Mouse (Mus musculus) stomach, embryonic 16.5 days (tissue): ENCODE measurements at regions not wholly inside any gene's neighbourhood (a gene's known extent, or its start where the extent isn't known, plus 50 kb on each side); places are given as distances from the start of the nearest gene placed in this dataset.
"Not testable (repeated sequence)": the region's sequence is repeated elsewhere in the genome, so short reads cannot be mapped to it uniquely, and the experiment has no call there.

Experiments used
- ATAC-seq: fragments of 200-750 bp; cut with Nextera tagmentation; 2 replicates; pipeline ENCODE4 v1.8.0; 2017; ENCODE audit warnings: moderate number of reproducible peaks, moderate TSS enrichment; ENCODE audit not compliant: insufficient read depth, low FRiP score
- H3K27ac ChIP-seq: fragments of 300-500 bp; sonication (generic); 2 replicates; pipeline ENCODE4 v1.5.1; 2014; ENCODE audit warnings: low read length
- H3K27me3 ChIP-seq: fragments of 300-500 bp; sonication (generic); 2 replicates; pipeline ENCODE4 v1.6.1; 2014; ENCODE audit warnings: low read length, control low read depth, mixed read lengths; ENCODE audit not compliant: control insufficient read depth, insufficient read depth
- H3K36me3 ChIP-seq: fragments of 300-500 bp; sonication (generic); 2 replicates; pipeline ENCODE4 v1.6.1; 2014; ENCODE audit warnings: low read length; ENCODE audit not compliant: control insufficient read depth, insufficient read depth
- H3K4me1 ChIP-seq: fragments of 300-500 bp; sonication (generic); 2 replicates; pipeline ENCODE4 v1.6.1; 2014; ENCODE audit warnings: low read length, control low read depth, mixed read lengths; ENCODE audit not compliant: control insufficient read depth, insufficient read depth
- H3K4me2 ChIP-seq: fragments of 300-500 bp; sonication (generic); 2 replicates; pipeline ENCODE4 v1.6.1; 2014; ENCODE audit warnings: low read depth, low read length, mixed read lengths
- H3K4me3 ChIP-seq: fragments of 300-500 bp; sonication (generic); replicated peaks from 2 replicates; pipeline ENCODE4 v1.5.1; 2014; ENCODE audit warnings: mild to moderate bottlenecking, low read length
- H3K9ac ChIP-seq: fragments of 300-500 bp; sonication (generic); 2 replicates; pipeline ENCODE4 v1.6.1; 2014; ENCODE audit warnings: low read length
- H3K9me3 ChIP-seq: fragments of 300-500 bp; sonication (generic); replicated peaks from 2 replicates; pipeline ENCODE4 v1.6.1; 2016; ENCODE audit warnings: low read length, control low read depth; ENCODE audit not compliant: control insufficient read depth
- WGBS: fragments of 180-500 bp; shearing (Covaris S2); extraction: QIAGEN DNeasy Blood & Tissue Kit; methylation state at CpG from one replicate; pipeline ENCODE4 v1.1.7; 2014; 5-methylcytosine and 5-hydroxymethylcytosine counted together

DNA sequence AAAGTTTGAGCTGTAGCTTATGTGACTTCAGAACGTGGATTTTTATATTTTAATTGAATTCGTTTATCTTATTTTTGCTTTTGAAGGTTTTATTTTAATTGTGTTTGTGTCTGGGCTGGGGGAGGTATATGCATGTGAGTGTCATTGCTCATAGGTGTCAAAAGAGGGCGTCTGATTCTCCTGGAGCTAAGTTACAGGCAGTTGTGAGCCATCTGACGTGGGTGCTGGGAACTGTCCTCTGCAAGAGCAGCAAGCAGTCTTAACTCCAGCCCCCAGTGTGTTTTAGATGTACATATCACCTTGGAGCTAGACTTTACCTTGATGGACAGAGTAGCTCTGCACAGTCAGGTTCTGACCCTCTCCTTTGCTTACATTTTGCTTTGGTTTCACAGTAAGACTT is 79.0 kb upstream of the Tcf12 start:
- no peak for ATAC-seq
- H3K27ac ChIP-seq, result no peak overlapping the region
- H3K36me3 ChIP-seq, result no peaks in the 10 kb centered on the region
- H3K9ac ChIP-seq, result no peak overlapping the region
- H3K4me2 ChIP-seq, result no peak overlapping the region
- H3K4me3 ChIP-seq, result no peak overlapping the region
- no peaks in the 10 kb centered on the region for H3K27me3 ChIP-seq
- no peaks in the 10 kb centered on the region for H3K9me3 ChIP-seq
- WGBS, result 74% methylated on average over 4 of the region's 4 CpGs
- no peaks in the 10 kb centered on the region for H3K4me1 ChIP-seq

DNA sequence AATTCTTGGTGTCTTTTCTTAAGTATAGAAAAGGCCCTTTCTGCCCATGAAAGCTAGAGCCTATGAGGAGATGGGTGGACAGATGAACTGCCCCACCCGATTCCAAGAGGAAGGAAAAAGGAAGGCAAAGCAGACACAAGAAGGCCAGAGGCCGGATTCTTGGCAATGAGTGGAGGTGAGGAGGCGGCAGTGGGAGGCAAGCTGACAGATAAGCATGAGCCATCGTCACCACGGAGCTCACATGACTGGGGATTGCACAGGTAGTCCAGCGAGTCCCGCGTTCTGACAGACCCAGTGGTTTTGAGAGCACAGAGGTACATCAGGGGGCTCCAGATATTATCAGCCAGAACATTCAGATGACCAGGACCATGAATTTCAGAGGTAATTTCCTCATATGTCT is 79.4 kb upstream of the Tcf12 start:
- H3K36me3 ChIP-seq, result no peaks in the 10 kb centered on the region; the same call in 1 of the 2 replicates
- H3K27ac ChIP-seq, result no peak overlapping the region
- H3K4me3 ChIP-seq, result no peak overlapping the region
- H3K27me3 ChIP-seq, result no peaks in the 10 kb centered on the region
- H3K4me2 ChIP-seq, result no peak overlapping the region
- WGBS, result 91% methylated on average over 8 of the region's 8 CpGs
- ATAC-seq, result no peak
- H3K4me1 ChIP-seq, result no peaks in the 10 kb centered on the region
- H3K9ac ChIP-seq, result no peak overlapping the region
- H3K9me3 ChIP-seq, result no peaks in the 10 kb centered on the region

DNA sequence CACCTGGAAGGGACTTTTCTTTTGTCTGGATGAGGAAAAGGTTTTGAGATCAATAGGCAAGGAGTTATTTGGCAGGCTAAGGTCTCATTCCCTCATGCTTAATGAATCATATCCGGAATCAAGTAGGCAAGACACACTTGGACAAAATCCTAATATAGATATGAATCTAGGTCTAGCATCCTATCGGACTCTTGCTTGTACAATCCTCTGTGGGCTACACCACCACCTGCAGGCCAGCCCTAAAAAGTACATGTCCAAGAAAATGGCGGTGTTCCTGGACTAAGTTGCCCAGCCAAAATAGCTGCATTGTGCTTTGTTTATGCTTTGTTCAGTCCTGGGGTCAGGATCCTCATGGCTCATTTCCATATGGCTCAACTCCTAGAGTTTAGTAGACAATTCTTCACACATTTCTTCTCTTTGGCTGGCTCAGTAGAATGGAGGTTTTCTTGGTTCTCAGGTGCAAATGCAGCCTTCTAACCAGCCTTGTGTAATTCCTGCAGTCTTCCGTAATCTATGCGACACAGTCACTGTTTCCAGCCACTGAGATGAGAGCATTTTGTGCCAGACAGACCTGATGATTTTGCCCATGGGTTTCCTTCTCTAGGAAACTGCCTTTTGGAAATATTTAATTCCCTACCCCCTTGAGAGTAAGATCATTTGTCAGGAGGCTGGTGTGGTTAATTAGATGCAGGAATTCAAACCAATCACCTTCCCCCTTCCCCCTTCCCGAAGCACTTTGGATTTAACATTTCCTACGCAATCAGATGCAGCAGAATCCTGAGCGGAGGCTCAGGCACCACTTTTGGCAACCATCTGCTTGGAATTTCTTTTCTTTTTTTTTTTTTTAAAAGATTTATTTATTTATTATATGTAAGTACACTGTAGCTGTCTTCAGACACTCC is 80.6 kb upstream of the Tcf12 start:
- H3K4me2 ChIP-seq, result no peak overlapping the region
- no peaks in the 10 kb centered on the region for H3K27me3 ChIP-seq
- no peak overlapping the region for H3K9ac ChIP-seq
- H3K4me1 ChIP-seq, result no peaks in the 10 kb centered on the region
- no peak for ATAC-seq
- H3K9me3 ChIP-seq, result no peaks in the 10 kb centered on the region
- no peak overlapping the region for H3K27ac ChIP-seq
- no peaks in the 10 kb centered on the region; the same call in 1 of the 2 replicates for H3K36me3 ChIP-seq
- 54% methylated on average over 8 of the region's 8 CpGs for WGBS
- H3K4me3 ChIP-seq, result no peak overlapping the region

DNA sequence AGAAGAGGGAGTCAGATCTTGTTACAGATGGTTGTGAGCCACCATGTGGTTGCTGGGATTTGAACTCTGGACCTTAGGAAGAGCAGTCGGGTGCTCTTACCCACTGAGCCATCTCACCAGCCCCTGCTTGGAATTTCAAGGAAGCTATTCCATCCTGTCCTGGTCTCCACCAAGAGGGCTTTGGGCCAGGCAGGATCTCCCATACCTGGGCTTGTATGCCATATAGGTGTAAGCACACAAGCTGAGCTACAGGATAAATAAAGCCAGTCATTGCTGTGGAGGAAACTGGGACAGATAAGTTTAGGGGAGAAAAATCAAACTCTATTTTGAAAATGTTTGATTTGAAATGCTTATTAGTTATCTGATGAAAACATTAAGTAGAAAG is 81.3 kb upstream of the Tcf12 start:
- 69% methylated on average over 1 of the region's 1 CpGs for WGBS
- ATAC-seq, H3K4me1 ChIP-seq, H3K27ac ChIP-seq, H3K9ac ChIP-seq, H3K9me3 ChIP-seq, H3K4me3 ChIP-seq, H3K36me3 ChIP-seq, H3K4me2 ChIP-seq, H3K27me3 ChIP-seq: not testable (repeated sequence)

DNA sequence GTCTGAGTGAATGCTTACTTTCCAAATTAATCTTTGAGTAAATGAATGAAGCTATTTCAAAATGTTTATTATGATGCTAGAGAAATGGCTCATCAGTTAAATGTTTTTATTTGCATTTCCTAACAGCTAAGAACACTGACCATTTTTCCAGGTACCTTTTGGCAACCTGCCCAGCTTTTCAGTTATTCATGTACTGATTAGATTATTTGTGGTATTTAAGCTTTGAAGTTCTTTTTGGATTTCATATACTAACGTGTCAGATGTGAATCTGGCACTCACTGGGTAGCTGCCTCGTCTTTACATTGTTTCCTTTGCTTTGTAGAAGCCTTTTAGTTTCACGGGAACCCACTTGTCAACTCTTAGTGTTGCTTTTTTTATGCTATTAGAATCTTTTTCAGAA is 79.3 kb upstream of the Zfp280d start:
- Histone ChIP-seq H3K4me1 (no peaks in the 10 kb centered on the region), H3K27me3 (no peaks in the 10 kb centered on the region), H3K36me3 (no peaks in the 10 kb centered on the region; the same call in 1 of the 2 replicates), H3K9ac (no peak overlapping the region), H3K4me3 (no peak overlapping the region), H3K27ac (no peak overlapping the region), H3K4me2 (no peak overlapping the region), H3K9me3 (no peaks in the 10 kb centered on the region)
- 47% methylated on average over 3 of the region's 3 CpGs for WGBS
- no peak for ATAC-seq

DNA sequence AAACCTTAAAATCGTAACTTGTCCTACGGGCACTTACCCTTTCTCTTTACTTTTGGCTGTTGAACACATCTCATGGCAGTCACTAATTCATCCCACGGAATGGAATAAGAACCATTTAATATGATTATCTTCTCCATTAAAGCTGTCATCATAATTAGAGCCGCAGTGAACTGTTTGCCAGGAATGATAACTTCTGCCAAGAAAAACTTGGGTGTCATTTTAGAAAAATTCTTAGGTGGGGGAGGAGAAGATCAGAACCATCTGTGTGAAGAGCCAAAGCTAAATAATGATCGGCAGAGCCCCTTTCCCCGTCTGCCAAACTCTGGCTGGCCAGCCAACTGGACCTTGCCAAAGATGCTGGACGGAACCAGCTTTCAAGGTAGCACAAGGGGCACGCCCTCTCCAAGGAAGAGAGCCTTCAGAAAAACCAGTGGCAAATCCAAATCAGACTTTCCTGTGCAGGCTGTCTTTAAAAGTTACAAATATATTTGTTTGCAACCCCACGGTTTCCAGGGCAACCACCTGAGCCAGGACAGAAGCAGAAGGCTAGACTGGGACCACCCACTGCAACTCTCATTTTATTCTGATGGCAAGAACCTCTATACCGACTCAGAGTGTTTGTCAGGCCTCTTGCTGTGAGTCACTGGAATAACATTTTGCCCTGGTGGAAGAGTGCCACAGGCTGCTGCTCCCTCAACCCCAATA is 77.9 kb upstream of the Zfp280d start:
- ATAC-seq, result no peak
- Histone ChIP-seq H3K9ac (no peak overlapping the region), H3K27ac (no peak overlapping the region), H3K4me3 (no peak overlapping the region), H3K4me1 (no peaks in the 10 kb centered on the region), H3K27me3 (no peaks in the 10 kb centered on the region), H3K9me3 (no peaks in the 10 kb centered on the region), H3K36me3 (no peaks in the 10 kb centered on the region; the same call in 1 of the 2 replicates), H3K4me2 (no peak overlapping the region)
- 63% methylated on average over 10 of the region's 10 CpGs for WGBS

DNA sequence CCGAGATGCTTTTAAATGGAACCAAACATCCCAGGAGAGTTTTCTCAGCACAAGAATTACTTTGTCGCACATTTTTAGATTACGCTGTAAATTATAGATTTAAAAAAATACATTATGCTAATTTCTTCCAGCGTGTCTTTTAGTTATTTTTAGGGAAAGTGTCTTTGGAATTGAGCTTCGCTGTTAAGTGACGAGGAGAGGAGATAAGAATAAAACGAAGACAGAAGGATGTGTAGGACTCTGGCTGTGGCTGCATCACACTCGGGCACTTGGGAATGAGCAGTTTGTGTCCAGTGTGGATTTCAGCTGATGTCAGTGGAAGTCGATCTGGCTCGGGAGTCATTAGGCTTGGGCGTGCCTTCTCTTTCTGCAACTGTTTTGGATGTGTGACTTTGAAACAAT is 77.3 kb upstream of the Zfp280d start:
- Histone ChIP-seq H3K9me3 (no peaks in the 10 kb centered on the region), H3K9ac (no peak overlapping the region), H3K4me2 (no peak overlapping the region), H3K4me1 (no peaks in the 10 kb centered on the region), H3K27ac (no peak overlapping the region), H3K36me3 (no peaks in the 10 kb centered on the region; the same call in 1 of the 2 replicates), H3K27me3 (no peaks in the 10 kb centered on the region), H3K4me3 (no peak overlapping the region)
- 73% methylated on average over 11 of the region's 11 CpGs for WGBS
- no peak for ATAC-seq

DNA sequence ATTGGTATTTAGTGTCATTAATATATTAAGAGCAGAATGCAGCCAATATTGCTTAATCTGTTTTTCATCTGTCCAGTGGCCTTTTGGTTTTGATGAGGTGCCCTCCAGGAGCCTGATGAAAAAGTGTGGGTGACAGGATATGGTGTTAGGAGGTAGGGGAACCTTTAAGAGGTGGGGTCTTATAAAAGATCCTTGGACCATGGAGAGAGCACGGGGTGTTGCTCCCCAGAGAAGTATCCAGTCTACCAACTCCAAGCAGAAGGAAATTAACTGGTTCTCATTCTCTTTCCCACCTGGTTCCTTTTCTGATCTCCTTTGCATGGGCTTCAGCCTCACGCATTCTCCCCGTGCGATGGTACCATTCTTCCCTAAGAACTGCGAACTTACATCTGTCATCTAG is 75.7 kb upstream of the Zfp280d start:
- H3K27me3 ChIP-seq, result no peaks in the 10 kb centered on the region
- H3K4me3 ChIP-seq, result no peak overlapping the region
- H3K4me1 ChIP-seq, result no peaks in the 10 kb centered on the region
- no peak overlapping the region for H3K4me2 ChIP-seq
- no peaks in the 10 kb centered on the region; the same call in 1 of the 2 replicates for H3K36me3 ChIP-seq
- no peak for ATAC-seq
- no peak overlapping the region for H3K27ac ChIP-seq
- 93% methylated on average over 5 of the region's 5 CpGs for WGBS
- no peak overlapping the region for H3K9ac ChIP-seq
- H3K9me3 ChIP-seq, result no peaks in the 10 kb centered on the region

DNA sequence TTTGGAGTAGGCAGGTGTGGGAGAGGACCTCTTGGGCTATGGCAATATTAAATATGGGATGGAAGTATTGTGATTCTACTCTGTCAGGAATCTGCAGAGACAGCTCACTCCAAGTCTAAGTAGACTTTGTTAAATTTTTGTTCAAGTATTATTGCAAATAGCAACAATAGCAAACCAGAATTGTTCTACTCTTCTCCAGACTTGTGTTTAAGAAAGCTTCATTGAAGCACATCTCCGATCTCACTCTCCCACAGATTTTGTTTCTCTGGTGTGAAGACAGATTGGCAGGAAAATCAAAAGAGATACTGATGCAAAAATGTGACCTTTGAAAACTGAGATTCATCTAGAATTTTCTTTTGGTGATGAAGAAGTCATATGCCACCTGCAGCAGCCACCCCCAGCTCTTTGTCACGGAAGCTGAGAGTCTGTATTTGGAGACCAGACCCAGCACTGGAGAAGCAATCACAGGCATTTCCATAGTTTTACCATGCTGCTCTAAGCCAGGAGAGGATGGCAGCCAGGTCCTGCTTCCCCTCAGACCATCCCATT is 70.2 kb upstream of the Zfp280d start:
- no peak for ATAC-seq
- no peaks in the 10 kb centered on the region for H3K4me1 ChIP-seq
- WGBS, result 97% methylated on average over 2 of the region's 2 CpGs
- no peak overlapping the region for H3K4me2 ChIP-seq
- no peak overlapping the region for H3K4me3 ChIP-seq
- H3K27me3 ChIP-seq, result no peaks in the 10 kb centered on the region
- no peak overlapping the region for H3K9ac ChIP-seq
- no peaks in the 10 kb centered on the region for H3K9me3 ChIP-seq
- H3K36me3 ChIP-seq, result no peaks in the 10 kb centered on the region
- no peak overlapping the region for H3K27ac ChIP-seq
